Mouse (Mus musculus) liver, embryonic 14.5 days (tissue): ENCODE measurements around the gene Bclaf1.

Experiments used
- CTCF ChIP-seq: IDR thresholded peaks from 2 replicates; pipeline ENCODE4 v1.5.1; 2016; ENCODE audit warnings: antibody characterized with exemption, low read depth, control low read depth
- EP300 ChIP-seq: IDR thresholded peaks from 2 replicates; pipeline ENCODE4 v1.6.1; 2016; ENCODE audit warnings: antibody characterized with exemption, low read depth

DNA sequence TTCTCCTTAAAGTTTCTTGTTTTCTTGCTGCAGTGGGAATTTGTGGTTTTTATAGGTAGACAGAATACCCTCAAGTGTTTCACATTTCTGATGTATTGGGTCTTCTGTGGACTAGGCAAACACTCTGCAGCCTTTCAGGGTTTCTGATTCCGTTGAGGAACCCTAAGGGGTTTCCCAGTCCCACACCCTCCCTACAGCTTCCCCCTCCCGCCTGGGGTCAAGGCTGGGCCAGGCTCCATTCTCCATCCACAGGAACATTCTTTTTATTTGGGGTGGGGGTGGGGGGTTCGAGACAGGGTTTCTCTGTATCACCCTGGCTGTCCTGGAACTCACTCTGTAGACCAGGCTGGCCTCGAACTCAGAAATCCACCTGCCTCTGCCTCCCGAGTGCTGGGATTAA is 13.2 kb upstream of the Bclaf1 start:
- TF ChIP-seq CTCF = no peak
- no peak for TF ChIP-seq EP300
